Mouse (Mus musculus) hindbrain, embryonic 16.5 days (tissue): ENCODE data around the gene Fut4. TPM values are rescaled to one million over a fixed set of nuclear protein-coding genes. Genes with fewer than 3 reads are reported as not detected.

Source experiments
- ATAC-seq: fragments of 200-750 bp; cut with Nextera tagmentation; 2 replicates; pipeline ENCODE4 v1.8.0; 2017; ENCODE audit warnings: moderate TSS enrichment, moderate library complexity
- H3K27ac ChIP-seq: fragments of 300-500 bp; sonication (generic); 2 replicates; pipeline ENCODE4 v1.5.1; 2014; ENCODE audit warnings: low read depth, mild to moderate bottlenecking, control low read depth, low read length, moderate library complexity
- H3K27me3 ChIP-seq: fragments of 300-500 bp; sonication (generic); replicated peaks from 2 replicates; pipeline ENCODE4 v1.6.1; 2014; ENCODE audit warnings: low read length; ENCODE audit not compliant: control insufficient read depth, insufficient read depth
- H3K36me3 ChIP-seq: fragments of 300-500 bp; sonication (generic); 2 replicates; pipeline ENCODE4 v1.6.1; 2014; ENCODE audit warnings: mild to moderate bottlenecking, low read length, moderate library complexity, mixed read lengths; ENCODE audit not compliant: control insufficient read depth, insufficient read depth
- H3K4me1 ChIP-seq: fragments of 300-500 bp; sonication (generic); 2 replicates; pipeline ENCODE4 v1.6.1; 2014; ENCODE audit warnings: low read depth, low read length; ENCODE audit not compliant: control insufficient read depth, insufficient read depth
- H3K4me2 ChIP-seq: fragments of 300-500 bp; sonication (generic); 2 replicates; pipeline ENCODE4 v1.6.1; 2014; ENCODE audit warnings: mild to moderate bottlenecking, low read length, control low read depth, moderate library complexity
- H3K4me3 ChIP-seq: fragments of 300-500 bp; sonication (generic); 2 replicates; pipeline ENCODE4 v1.5.1; 2014; ENCODE audit warnings: mild to moderate bottlenecking, low read length, control low read depth, moderate library complexity
- H3K9ac ChIP-seq: fragments of 300-500 bp; sonication (generic); 2 replicates; pipeline ENCODE4 v1.6.1; 2014; ENCODE audit warnings: low read depth, mild to moderate bottlenecking, control low read depth, low read length, moderate library complexity
- H3K9me3 ChIP-seq: fragments of 300-500 bp; sonication (generic); 2 replicates; pipeline ENCODE4 v1.6.1; 2014; ENCODE audit warnings: mild to moderate bottlenecking, low read length, moderate library complexity; ENCODE audit not compliant: control insufficient read depth
- WGBS: fragments of 180-500 bp; shearing (Covaris S2); extraction: QIAGEN DNeasy Blood & Tissue Kit; methylation state at CpG from one replicate; pipeline ENCODE4 v1.1.7; 2014; 5-methylcytosine and 5-hydroxymethylcytosine counted together
- polyA plus RNA-seq: library from polyadenylated mRNA; unstranded; fragments of >200 nt; fragmentation: Nextera tagmentation; extraction: Ambion mirVana; gene quantifications from 2 replicates; pipeline ENCODE4 v1.2.1, GENCODE M21; 2015

Fut4 gene
- polyA plus RNA-seq, 1 experiment from 2014 or later = 1.4 TPM

DNA sequence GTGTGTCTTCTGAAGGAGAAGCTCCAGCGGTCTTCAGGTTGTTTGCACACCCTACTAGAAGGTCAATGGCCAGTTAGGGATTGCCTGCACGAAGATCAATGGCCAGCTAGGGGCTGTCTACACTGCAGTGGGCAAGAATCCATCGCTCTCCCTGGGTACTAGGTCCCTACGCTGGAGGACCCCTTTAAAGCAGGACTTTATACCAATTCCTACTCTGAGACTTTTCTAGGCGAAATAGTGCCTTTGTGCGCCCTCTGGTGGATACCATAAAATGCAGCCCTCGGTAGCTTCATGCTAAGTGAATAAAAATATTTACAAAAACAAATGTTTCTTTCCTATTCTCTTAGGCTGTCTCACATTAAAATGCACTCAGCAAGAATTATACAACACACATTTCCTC is 12.6 kb upstream of the Fut4 start:
- Histone ChIP-seq H3K27me3 (no peaks in the 10 kb centered on the region), H3K4me3 (no peak overlapping the region), H3K27ac (no peak overlapping the region), H3K4me2 (no peak overlapping the region), H3K9me3 (no peaks in the 10 kb centered on the region), H3K36me3 (no peaks in the 10 kb centered on the region), H3K4me1 (no peaks in the 10 kb centered on the region), H3K9ac (no peak overlapping the region)
- peak; percentile 72 for ATAC-seq
- WGBS = 29% methylated on average over 7 of the region's 7 CpGs

- no peak overlapping the region for H3K4me2 ChIP-seq
- H3K36me3 ChIP-seq = no peaks in the 10 kb centered on the region
- ATAC-seq = no peak
- no peak overlapping the region for H3K27ac ChIP-seq
- no peak overlapping the region for H3K9ac ChIP-seq
- no peaks in the 10 kb centered on the region for H3K4me1 ChIP-seq
- no peak overlapping the region for H3K4me3 ChIP-seq
- H3K9me3 ChIP-seq = no peaks in the 10 kb centered on the region
- H3K27me3 ChIP-seq = no peaks in the 10 kb centered on the region
These were observed 7.1 kb upstream of the Fut4 start for GRCm38 (mm10) chr9:14759261-14759660.

DNA sequence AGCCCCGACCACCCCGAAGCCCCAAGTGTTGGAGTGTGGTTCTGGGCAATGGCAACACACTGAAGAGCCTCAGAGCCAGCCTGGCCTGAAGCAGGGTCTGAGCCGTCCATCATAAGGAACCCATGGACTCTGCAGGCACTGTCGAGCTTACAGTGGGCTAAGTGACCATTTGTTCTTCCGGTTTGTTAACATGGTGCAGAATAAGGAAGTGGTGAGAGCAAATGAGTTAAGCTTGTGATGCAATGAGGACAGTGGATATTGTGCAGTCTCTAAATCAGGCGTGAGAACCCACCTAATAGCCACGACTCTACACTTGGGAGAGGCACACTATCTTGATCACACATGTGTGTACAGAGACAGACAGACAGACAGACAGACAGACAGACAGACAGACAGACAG is 6.4 kb upstream of the Fut4 start:
- Histone ChIP-seq H3K9me3 (no peaks in the 10 kb centered on the region), H3K36me3 (no peaks in the 10 kb centered on the region), H3K4me3 (no peak overlapping the region), H3K4me2 (no peak overlapping the region), H3K27me3 (no peaks in the 10 kb centered on the region), H3K4me1 (no peaks in the 10 kb centered on the region), H3K27ac (no peak overlapping the region), H3K9ac (no peak overlapping the region)
- WGBS = 73% methylated on average over 7 of the region's 7 CpGs
- no peak for ATAC-seq

GRCm38 (mm10) chr9:14754469-14754868 is 2.3 kb upstream of the Fut4 start:
- no peak overlapping the region for H3K27ac ChIP-seq
- no peak overlapping the region for H3K4me3 ChIP-seq
- H3K4me1 ChIP-seq = peaks cover 5% of the 10 kb centered on the region; the same call in 1 of the 2 replicates
- no peaks in the 10 kb centered on the region for H3K36me3 ChIP-seq
- H3K27me3 ChIP-seq = no peaks in the 10 kb centered on the region
- no peak for ATAC-seq
- no peak overlapping the region for H3K9ac ChIP-seq
- H3K9me3 ChIP-seq = no peaks in the 10 kb centered on the region
- H3K4me2 ChIP-seq = no peak overlapping the region
- 87% methylated on average over 3 of the region's 3 CpGs for WGBS

- Histone ChIP-seq H3K27ac (no peak overlapping the region), H3K9ac (no peak overlapping the region), H3K9me3 (no peaks in the 10 kb centered on the region), H3K4me1 (peaks cover 5% of the 10 kb centered on the region; the same call in 1 of the 2 replicates), H3K27me3 (no peaks in the 10 kb centered on the region), H3K4me3 (no peak overlapping the region), H3K36me3 (no peaks in the 10 kb centered on the region), H3K4me2 (no peak overlapping the region)
- ATAC-seq = no peak
These were observed 1.8 kb upstream of the Fut4 start for GRCm38 (mm10) chr9:14753947-14754346.

- ATAC-seq = peak; percentile 88
- H3K4me1 ChIP-seq = peaks cover 5% of the 10 kb centered on the region; the same call in 1 of the 2 replicates
- H3K9me3 ChIP-seq = no peaks in the 10 kb centered on the region
- H3K27me3 ChIP-seq = no peaks in the 10 kb centered on the region
- no peaks in the 10 kb centered on the region for H3K36me3 ChIP-seq
- peak overlapping the region; percentile 98 for H3K4me2 ChIP-seq
- peak overlapping the region; percentile 58 for H3K4me3 ChIP-seq
- H3K9ac ChIP-seq = peak overlapping the region; percentile 70
- no peak overlapping the region for H3K27ac ChIP-seq
- WGBS = under 1% methylated on average over 50 of the region's 50 CpGs
These were observed 641 bp downstream of the Fut4 start for GRCm38 (mm10) chr9:14751503-14752000.

- H3K27me3 ChIP-seq = no peaks in the 10 kb centered on the region
- peak overlapping the region; percentile 58 for H3K4me3 ChIP-seq
- H3K27ac ChIP-seq = no peak overlapping the region
- H3K9me3 ChIP-seq = no peaks in the 10 kb centered on the region
- H3K4me1 ChIP-seq = peaks cover 5% of the 10 kb centered on the region; the same call in 1 of the 2 replicates
- WGBS = 53% methylated on average over 42 of the region's 42 CpGs
- H3K9ac ChIP-seq = peak overlapping the region; percentile 70
- ATAC-seq = peak; percentile 31
- H3K36me3 ChIP-seq = no peaks in the 10 kb centered on the region
- H3K4me2 ChIP-seq = peak overlapping the region; percentile 98
These were observed 1.2 kb downstream of the Fut4 start for GRCm38 (mm10) chr9:14750901-14751502.

DNA sequence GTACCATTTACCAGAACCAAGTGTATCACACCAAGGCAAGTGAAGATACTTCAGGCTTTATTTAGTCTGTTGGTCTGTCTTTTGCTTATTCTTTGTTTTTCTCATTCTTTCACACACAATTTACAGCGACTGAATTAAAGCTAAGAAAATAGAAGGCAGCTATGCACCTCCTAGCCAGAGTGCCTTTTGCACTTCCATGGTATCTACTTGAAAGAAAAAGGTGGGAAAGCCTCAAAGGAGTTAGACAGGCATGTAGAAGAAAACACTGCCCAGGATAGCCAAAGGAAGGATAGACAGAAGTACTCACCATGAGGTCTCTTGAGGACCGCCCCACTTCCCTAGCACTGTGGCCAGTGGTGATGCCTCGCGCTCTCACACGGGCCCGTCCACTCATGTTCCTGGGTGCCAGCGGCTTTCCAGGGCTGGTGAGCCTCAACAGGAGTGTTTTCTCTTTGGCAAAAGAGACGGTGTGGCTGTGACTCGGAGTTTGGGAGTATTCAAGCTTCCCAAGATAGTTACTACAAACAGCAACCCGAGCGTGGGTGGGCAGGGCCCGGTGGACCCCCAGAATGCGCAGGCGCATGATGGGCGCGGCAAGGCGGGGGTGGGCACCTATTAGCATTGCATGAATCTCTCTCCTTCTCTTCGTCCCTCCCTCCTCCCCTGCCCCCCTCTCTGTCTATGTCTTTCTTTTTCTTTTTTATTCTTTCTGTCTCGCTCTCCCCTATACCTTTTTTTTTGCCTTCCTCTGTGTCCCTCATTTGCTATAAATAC is 11.9 kb downstream of the Fut4 start, which contains the start of gene Piwil4:
Piwil4 (minus strand) TSS at position 583 of the 774 bp plus-strand sequence.
- no peaks in the 10 kb centered on the region for H3K9me3 ChIP-seq
- H3K27me3 ChIP-seq = no peaks in the 10 kb centered on the region
- H3K4me2 ChIP-seq = no peak within 1 kb of the TSS
- H3K27ac ChIP-seq = no peak within 1 kb of the TSS
- H3K4me3 ChIP-seq = no peak within 1 kb of the TSS
- ATAC-seq = no peak
- WGBS = 91% methylated on average over 19 of the region's 19 CpGs
- H3K36me3 ChIP-seq = no peaks in the 10 kb centered on the region
- H3K9ac ChIP-seq = no peak within 1 kb of the TSS
- H3K4me1 ChIP-seq = no peaks in the 10 kb centered on the region

GRCm38 (mm10) chr9:14739498-14740150 is 12.6 kb downstream of the Fut4 start:
- Histone ChIP-seq H3K9ac (no peak overlapping the region), H3K9me3 (no peaks in the 10 kb centered on the region), H3K4me3 (no peak overlapping the region), H3K27me3 (no peaks in the 10 kb centered on the region), H3K4me2 (no peak overlapping the region), H3K4me1 (no peaks in the 10 kb centered on the region), H3K27ac (no peak overlapping the region), H3K36me3 (no peaks in the 10 kb centered on the region)
- ATAC-seq = no peak
- 89% methylated on average over 4 of the region's 4 CpGs for WGBS
